Mouse (Mus musculus) intestine, embryonic 15.5 days (tissue): ENCODE measurements at regions not wholly inside any gene's neighbourhood (a gene's known extent, or its start where the extent isn't known, plus 50 kb on each side); places are given as distances from the start of the nearest gene placed in this dataset.
"Not testable (repeated sequence)": the region's sequence is repeated elsewhere in the genome, so short reads cannot be mapped to it uniquely, and the experiment has no call there.

Experiments used
- ATAC-seq: fragments of 200-750 bp; cut with Nextera tagmentation; 2 replicates; pipeline ENCODE4 v1.8.0; 2017; ENCODE audit warnings: moderate TSS enrichment, moderate library complexity
- H3K27ac ChIP-seq: fragments of 300-500 bp; sonication (generic); 2 replicates; pipeline ENCODE4 v1.5.1; 2015; ENCODE audit warnings: mild to moderate bottlenecking, inconsistent platforms
- H3K27me3 ChIP-seq: fragments of 300-500 bp; sonication (generic); replicated peaks from 2 replicates; pipeline ENCODE4 v1.6.1; 2015; ENCODE audit warnings: inconsistent platforms
- H3K36me3 ChIP-seq: fragments of 300-500 bp; sonication (generic); 2 replicates; pipeline ENCODE4 v1.6.1; 2015; ENCODE audit warnings: inconsistent platforms
- H3K4me1 ChIP-seq: fragments of 300-500 bp; sonication (generic); replicated peaks from 2 replicates; pipeline ENCODE4 v1.6.1; 2015; ENCODE audit warnings: inconsistent platforms
- H3K4me2 ChIP-seq: fragments of 300-500 bp; sonication (generic); replicated peaks from 2 replicates; pipeline ENCODE4 v1.6.1; 2015; ENCODE audit warnings: mild to moderate bottlenecking, inconsistent platforms
- H3K4me3 ChIP-seq: fragments of 300-500 bp; sonication (generic); replicated peaks from 2 replicates; pipeline ENCODE4 v1.5.1; 2015; ENCODE audit warnings: inconsistent platforms
- H3K9ac ChIP-seq: fragments of 300-500 bp; sonication (generic); 2 replicates; pipeline ENCODE4 v1.6.1; 2015; ENCODE audit warnings: inconsistent platforms
- H3K9me3 ChIP-seq: fragments of 300-500 bp; sonication (generic); 2 replicates; pipeline ENCODE4 v1.6.1; 2016; ENCODE audit warnings: inconsistent platforms
- WGBS: fragments of 180-500 bp; shearing (Covaris S2); methylation state at CpG from one replicate; pipeline ENCODE4 v1.1.7; 2015; 5-methylcytosine and 5-hydroxymethylcytosine counted together

GRCm38 (mm10) chr4:39065761-39066376 is 384.2 kb upstream of the 1700009N14Rik start:
- H3K4me3 ChIP-seq = no peak overlapping the region
- WGBS = 40% methylated on average over 1 of the region's 1 CpGs
- no peak overlapping the region for H3K27ac ChIP-seq
- H3K27me3 ChIP-seq = no peaks in the 10 kb centered on the region
- no peaks in the 10 kb centered on the region for H3K36me3 ChIP-seq
- no peaks in the 10 kb centered on the region for H3K4me1 ChIP-seq
- no peak overlapping the region for H3K4me2 ChIP-seq
- H3K9ac ChIP-seq = no peak overlapping the region
- H3K9me3 ChIP-seq = no peaks in the 10 kb centered on the region
- peak; percentile 76 for ATAC-seq

DNA sequence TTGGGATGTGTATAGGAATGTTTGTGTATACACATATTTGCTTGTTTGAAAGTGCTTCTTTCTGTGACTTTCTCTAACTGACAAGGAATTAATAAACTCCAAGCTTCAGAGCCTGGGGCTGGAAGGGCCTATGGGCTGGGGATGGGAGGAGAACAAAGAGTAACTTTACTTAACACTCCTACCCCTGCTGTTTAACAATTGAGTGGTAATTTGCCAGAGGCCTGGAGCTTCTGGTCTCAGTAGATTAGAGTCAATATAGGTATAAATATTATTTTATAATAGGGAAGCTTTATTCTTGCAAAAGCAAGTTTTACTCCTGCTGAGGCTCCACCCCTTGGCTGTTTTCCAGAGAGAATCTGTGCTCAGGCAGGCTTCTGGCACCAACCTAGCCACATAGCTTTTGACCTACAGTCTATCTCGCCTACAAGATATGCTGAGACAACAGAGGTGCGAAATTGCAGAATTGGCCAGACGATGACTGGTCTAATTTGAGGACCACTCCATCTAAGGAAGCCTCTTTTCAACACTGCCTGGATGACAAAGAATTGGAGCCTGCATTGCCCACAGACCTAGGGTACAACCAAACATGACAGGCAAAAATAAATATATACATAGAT is 382.7 kb upstream of the 1700009N14Rik start:
- no peak overlapping the region for H3K9ac ChIP-seq
- no peaks in the 10 kb centered on the region for H3K9me3 ChIP-seq
- H3K27ac ChIP-seq = no peak overlapping the region
- ATAC-seq = peak; percentile 81
- no peak overlapping the region for H3K4me2 ChIP-seq
- no peaks in the 10 kb centered on the region for H3K36me3 ChIP-seq
- 69% methylated on average over 3 of the region's 3 CpGs for WGBS
- H3K4me1 ChIP-seq = no peaks in the 10 kb centered on the region
- H3K4me3 ChIP-seq = no peak overlapping the region
- H3K27me3 ChIP-seq = no peaks in the 10 kb centered on the region

DNA sequence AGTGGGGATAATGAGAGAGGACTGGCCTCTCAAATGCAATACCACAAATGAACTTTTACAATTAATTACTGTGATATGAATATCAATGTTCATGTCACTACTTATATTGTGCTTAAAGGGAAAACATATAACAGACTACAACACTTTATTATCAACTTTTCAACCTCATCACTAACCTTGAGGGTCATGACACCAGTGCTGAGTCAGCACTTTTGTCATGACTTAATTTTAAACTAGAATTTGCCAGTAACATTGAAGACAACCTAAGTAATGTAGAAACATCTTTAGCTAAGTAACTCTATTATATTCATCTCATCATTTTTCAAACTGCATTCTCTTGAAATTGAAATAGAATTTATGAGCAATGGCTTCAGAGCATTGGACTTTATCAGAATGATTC is 378.6 kb upstream of the 1700009N14Rik start:
- no peaks in the 10 kb centered on the region for H3K4me1 ChIP-seq
- no peak for ATAC-seq

GRCm38 (mm10) chr4:39088284-39088683 is 361.8 kb upstream of the 1700009N14Rik start:
- H3K4me3 ChIP-seq = no peak overlapping the region
- H3K9ac ChIP-seq = no peak overlapping the region
- no peaks in the 10 kb centered on the region for H3K9me3 ChIP-seq
- ATAC-seq = peak; percentile 67; the same call in 1 of the 2 replicates
- H3K27ac ChIP-seq = no peak overlapping the region
- H3K4me1 ChIP-seq = no peaks in the 10 kb centered on the region
- H3K27me3 ChIP-seq = no peaks in the 10 kb centered on the region
- WGBS = 79% methylated on average over 3 of the region's 3 CpGs
- no peak overlapping the region for H3K4me2 ChIP-seq
- H3K36me3 ChIP-seq = no peaks in the 10 kb centered on the region

More for the DNA sequence above, 378.6 kb upstream of the 1700009N14Rik start:
- no peak overlapping the region for H3K4me3 ChIP-seq
- no peak overlapping the region for H3K9ac ChIP-seq
- H3K4me2 ChIP-seq = no peak overlapping the region
- H3K36me3 ChIP-seq = no peaks in the 10 kb centered on the region
- no peak overlapping the region for H3K27ac ChIP-seq
- no peaks in the 10 kb centered on the region for H3K9me3 ChIP-seq
- H3K27me3 ChIP-seq = no peaks in the 10 kb centered on the region

GRCm38 (mm10) chr4:39109184-39109583 is 340.9 kb upstream of the 1700009N14Rik start:
- Histone ChIP-seq H3K9me3 (no peaks in the 10 kb centered on the region), H3K27ac (no peak overlapping the region), H3K9ac (no peak overlapping the region), H3K4me2 (no peak overlapping the region), H3K4me1 (no peaks in the 10 kb centered on the region), H3K4me3 (no peak overlapping the region), H3K27me3 (no peaks in the 10 kb centered on the region), H3K36me3 (no peaks in the 10 kb centered on the region)
- WGBS = 79% methylated on average over 1 of the region's 1 CpGs
- ATAC-seq = no peak

- H3K4me2 ChIP-seq, H3K9me3 ChIP-seq, ATAC-seq, H3K36me3 ChIP-seq, H3K27me3 ChIP-seq, H3K4me3 ChIP-seq, H3K9ac ChIP-seq, H3K27ac ChIP-seq, H3K4me1 ChIP-seq: not testable (repeated sequence)
- 84% methylated on average over 13 of the region's 13 CpGs for WGBS
Observed at GRCm38 (mm10) chr4:39113217-39113975, 336.7 kb upstream of the 1700009N14Rik start.

DNA sequence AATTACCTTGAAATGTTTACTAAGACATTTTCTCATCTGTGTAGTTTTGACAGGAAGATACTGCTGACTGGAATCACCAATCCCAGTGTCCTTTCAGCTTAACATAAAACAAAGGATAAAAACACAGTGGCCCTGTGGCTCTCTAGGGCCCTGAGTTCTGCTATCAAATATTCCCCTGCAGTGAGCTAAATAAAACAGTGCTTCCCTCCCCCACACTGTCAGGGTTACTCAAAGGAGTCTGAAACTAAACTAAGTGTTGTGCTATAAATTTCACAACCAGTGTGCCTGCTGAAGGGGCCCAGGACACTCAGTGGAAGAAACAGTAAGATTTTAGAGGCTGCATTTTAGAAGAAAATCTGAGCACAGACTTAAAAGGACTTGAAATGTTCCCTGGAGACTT is 324.6 kb upstream of the 1700009N14Rik start:
- Histone ChIP-seq H3K9ac (no peak overlapping the region), H3K4me1 (no peaks in the 10 kb centered on the region), H3K4me2 (no peak overlapping the region), H3K27ac (no peak overlapping the region), H3K4me3 (no peak overlapping the region), H3K9me3 (no peaks in the 10 kb centered on the region), H3K36me3 (no peaks in the 10 kb centered on the region), H3K27me3 (no peaks in the 10 kb centered on the region)
- ATAC-seq = no peak
